Mouse (Mus musculus) mammary gland, adult 2 months (tissue): Measurements from ENCODE around the gene Gckr. TPM values are rescaled to one million over a fixed set of nuclear protein-coding genes. Genes with fewer than 3 reads are reported as not detected.

Experiments used
- polyA plus RNA-seq: library from polyadenylated mRNA; depleted of rRNA; stranded (reverse); fragments of >200 nt; gene quantifications from 2 replicates; pipeline ENCODE4 v1.2.3, GENCODE M21; 2012; ENCODE audit warnings: low replicate concordance; rRNA removed

Gckr gene
- 0.36 and 0.84 TPM in 2 replicates for polyA plus RNA-seq

DNA sequence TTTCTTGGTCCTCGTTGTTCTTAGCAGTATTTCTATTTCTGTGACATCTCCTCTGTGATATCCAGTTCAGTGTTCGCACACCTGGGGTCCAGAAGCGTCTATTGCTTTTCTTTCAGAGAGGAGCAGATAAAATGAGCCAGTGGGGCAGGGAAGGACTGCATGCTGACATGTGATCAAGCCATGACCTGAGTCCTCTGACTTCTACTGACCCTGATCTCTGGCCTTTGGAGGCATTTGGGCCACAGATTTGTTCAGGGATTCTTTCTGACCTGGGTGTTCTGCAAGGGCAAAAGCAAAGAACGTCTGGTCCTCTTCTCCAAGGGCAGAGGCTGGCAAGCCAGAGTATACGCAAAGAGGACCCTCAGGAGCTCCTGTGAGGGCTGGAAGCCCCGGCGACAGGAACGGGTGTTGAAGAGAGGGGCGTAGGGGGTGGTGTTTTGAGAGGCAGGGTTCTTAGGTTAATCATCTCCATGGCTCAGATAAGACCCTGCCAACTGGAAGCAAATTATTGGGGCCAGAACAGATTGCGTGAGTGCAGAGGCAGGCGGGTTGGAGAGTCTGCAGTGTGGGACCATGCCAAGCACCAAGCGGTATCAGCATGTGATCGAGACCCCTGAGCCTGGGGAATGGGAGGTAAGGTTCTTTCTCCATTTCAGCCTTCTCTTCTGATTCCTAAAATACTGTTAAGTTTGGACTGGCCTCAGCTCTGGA is at the start of gene Gckr:
Gene Gckr (plus strand): TSS at position 397 of the 711 bp plus-strand sequence.

GRCm38 (mm10) chr5:31251541-31252101 is 45.6 kb upstream of the Gckr start, which contains the start of gene Krtcap3:
TSS of gene Krtcap3 (plus strand) at chr5:31251691.

DNA sequence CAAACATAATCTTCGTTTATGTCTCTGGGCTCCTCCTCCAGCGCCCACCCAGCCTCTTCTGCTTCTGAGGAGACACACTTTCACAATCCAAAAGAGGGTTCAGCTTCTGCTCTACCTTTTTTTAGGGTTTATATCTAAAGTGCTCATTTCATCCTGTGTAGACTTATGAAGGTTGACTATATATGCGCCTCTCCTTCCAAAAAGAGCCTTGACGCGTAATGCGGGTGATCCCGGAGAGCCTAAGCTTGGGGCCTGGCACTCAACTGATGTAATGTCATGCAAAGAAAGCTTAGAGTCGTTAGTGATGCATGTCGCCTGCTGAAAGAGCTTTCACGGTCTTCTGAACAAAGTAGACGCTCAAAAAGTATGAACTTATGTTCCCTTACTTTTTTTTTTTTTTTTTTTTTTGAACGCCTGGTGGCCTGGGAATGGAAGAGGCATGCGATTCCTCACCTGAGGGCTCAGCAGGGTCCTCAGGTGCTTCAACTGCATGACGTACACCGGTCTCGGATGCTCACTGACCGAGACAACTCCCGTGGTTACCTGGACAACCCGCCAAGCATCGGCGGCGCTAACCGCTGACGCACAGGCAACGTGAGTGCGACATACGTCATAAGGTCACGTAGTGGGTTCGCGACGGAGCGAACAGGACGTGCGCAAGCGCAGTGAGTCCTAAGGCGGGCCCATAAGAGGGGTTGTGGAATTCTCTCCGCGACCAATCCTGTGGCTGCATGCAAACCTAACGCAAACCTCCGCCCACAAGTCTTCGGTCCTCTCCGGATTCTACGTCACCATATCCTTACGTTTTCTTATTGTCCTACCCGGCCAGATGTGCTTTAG is 6.5 kb upstream of the Gckr start, which contains the start of gene Ift172:
Gene Ift172 (minus strand): TSS at position 596 of the 840 bp plus-strand sequence.

DNA sequence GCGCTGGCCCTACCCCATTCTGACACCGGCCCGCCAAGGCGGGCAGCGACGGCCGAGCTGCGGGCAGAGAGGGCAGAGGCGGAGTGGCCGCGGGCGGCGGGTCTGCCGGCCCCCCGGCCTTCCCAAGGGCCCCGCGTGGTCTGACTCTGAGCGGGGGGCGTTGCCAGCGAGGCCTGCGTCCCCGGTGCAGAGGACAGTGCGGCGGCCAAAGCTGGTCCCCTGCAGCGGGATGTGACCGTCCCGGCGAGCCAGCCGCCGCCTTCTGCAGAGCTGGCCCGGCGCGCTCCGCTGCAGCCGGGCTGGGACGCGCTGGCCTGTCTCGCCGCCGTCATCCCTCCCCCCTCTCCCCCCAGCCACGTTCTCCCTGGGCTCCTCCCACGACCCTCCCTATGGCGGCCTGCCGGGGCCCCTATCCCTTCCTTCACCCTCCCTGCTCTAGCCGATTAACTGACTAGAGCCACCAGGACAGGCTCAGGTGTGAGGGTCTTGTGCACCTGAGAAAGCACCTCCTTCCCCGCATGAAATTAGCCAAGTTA is 1.6 kb upstream of the Gckr start, which contains the start of gene Fndc4:
Gene Fndc4 (minus strand): TSS at position 475 of the 536 bp plus-strand sequence.

Other genes with a start within 250 kb of the Gckr start
- 125 and 213 TPM in 2 replicates for gene Atraid, start 249.1 kb upstream of the Gckr start, polyA plus RNA-seq
- 94.2 and 109 TPM in 2 replicates for gene Slc5a6, start 248.5 kb upstream of the Gckr start, polyA plus RNA-seq
- gene Cad, start 242.7 kb upstream of the Gckr start, polyA plus RNA-seq = 38.9 and 72.1 TPM in 2 replicates
- gene Dnajc5g, start 191.2 kb upstream of the Gckr start, polyA plus RNA-seq = 0.07 TPM in 1 of 2 replicates, not detected in the other
- gene Slc30a3, start 189.2 kb upstream of the Gckr start, polyA plus RNA-seq = 0.13 and 0.33 TPM in 2 replicates
- 0.12 and 58.4 TPM in 2 replicates for gene Trim54, start 180.7 kb upstream of the Gckr start, polyA plus RNA-seq
- gene Ucn, start 158.6 kb upstream of the Gckr start, polyA plus RNA-seq = not detected in 2 replicates
- 108 and 257 TPM in 2 replicates for gene Mpv17, start 143.2 kb upstream of the Gckr start, polyA plus RNA-seq
- gene Gm29609, start 117.5 kb upstream of the Gckr start, polyA plus RNA-seq = 1.9 and 2.9 TPM in 2 replicates
- 45.6 and 73.6 TPM in 2 replicates for gene Gtf3c2, start 117.3 kb upstream of the Gckr start, polyA plus RNA-seq
- 84.7 and 87.0 TPM in 2 replicates for gene Snx17, start 104.2 kb upstream of the Gckr start, polyA plus RNA-seq
- gene Eif2b4, start 104.0 kb upstream of the Gckr start, polyA plus RNA-seq = 40.4 and 67.9 TPM in 2 replicates
- gene Zfp513, start 95.1 kb upstream of the Gckr start, polyA plus RNA-seq = 50.0 and 88.9 TPM in 2 replicates
- 38.9 and 102 TPM in 2 replicates for gene Ppm1g, start 76.8 kb upstream of the Gckr start, polyA plus RNA-seq
- 202 and 225 TPM in 2 replicates for gene Nrbp1, start 56.6 kb upstream of the Gckr start, polyA plus RNA-seq
- 0.53 and 1.4 TPM in 2 replicates for gene Gm9970, start 56.2 kb upstream of the Gckr start, polyA plus RNA-seq
- 47.3 and 57.7 TPM in 2 replicates for gene Krtcap3, start 45.8 kb upstream of the Gckr start, polyA plus RNA-seq
- gene Ift172, start 6.3 kb upstream of the Gckr start, polyA plus RNA-seq = 29.7 and 31.8 TPM in 2 replicates
- 15.6 and 18.2 TPM in 2 replicates for gene Fndc4, start 1.4 kb upstream of the Gckr start, polyA plus RNA-seq
- gene Zfp512, start 155.0 kb downstream of the Gckr start, polyA plus RNA-seq = 6.7 and 12.7 TPM in 2 replicates
- gene 4930548H24Rik, start 188.3 kb downstream of the Gckr start, polyA plus RNA-seq = not detected in 2 replicates
- gene Gpn1, start 197.3 kb downstream of the Gckr start, polyA plus RNA-seq = 15.1 and 15.2 TPM in 2 replicates
- 13.8 and 15.6 TPM in 2 replicates for gene Slc4a1ap, start 229.6 kb downstream of the Gckr start, polyA plus RNA-seq
- 10.9 and 16.4 TPM in 2 replicates for gene Supt7l, start 230.4 kb downstream of the Gckr start, polyA plus RNA-seq